Mouse (Mus musculus) forebrain, postnatal 0 days (tissue): Measurements from ENCODE around the gene Gas6. TPM values are rescaled to one million over a fixed set of nuclear protein-coding genes. Genes with fewer than 3 reads are reported as not detected.

Experiments
- ATAC-seq: fragments of 200-750 bp; cut with Nextera tagmentation; 2 replicates; pipeline ENCODE4 v1.8.0; 2017; ENCODE audit warnings: mild to moderate bottlenecking, moderate library complexity
- DNase-seq: peaks from one replicate; pipeline ENCODE4 v3.0.0-alpha.2; 2015
- H3K27ac ChIP-seq: fragments of 300-500 bp; sonication (generic); 2 replicates; pipeline ENCODE4 v1.5.1; 2014; ENCODE audit warnings: low read depth, mild to moderate bottlenecking, antibody characterized with exemption, low read length, moderate library complexity, mixed read lengths
- H3K27me3 ChIP-seq: fragments of 300-500 bp; sonication (generic); 2 replicates; pipeline ENCODE4 v1.6.1; 2014; ENCODE audit warnings: mild to moderate bottlenecking, low read length, mixed read lengths; ENCODE audit not compliant: insufficient read depth
- H3K36me3 ChIP-seq: fragments of 300-500 bp; sonication (generic); 2 replicates; pipeline ENCODE4 v1.6.1; 2014; ENCODE audit warnings: mild to moderate bottlenecking, moderate library complexity; ENCODE audit not compliant: insufficient read depth
- H3K4me1 ChIP-seq: fragments of 300-500 bp; sonication (generic); 2 replicates; pipeline ENCODE4 v1.6.1; 2014; ENCODE audit warnings: antibody characterized with exemption; ENCODE audit not compliant: insufficient read depth
- H3K4me2 ChIP-seq: fragments of 300-500 bp; sonication (generic); 2 replicates; pipeline ENCODE4 v1.6.1; 2014; ENCODE audit warnings: low read depth, mild to moderate bottlenecking, moderate library complexity
- H3K4me3 ChIP-seq: fragments of 300-500 bp; sonication (generic); 2 replicates; pipeline ENCODE4 v1.5.1; 2014; ENCODE audit warnings: low read depth, low read length, mixed read lengths
- H3K9ac ChIP-seq: fragments of 300-500 bp; sonication (generic); 2 replicates; pipeline ENCODE4 v1.6.1; 2014; ENCODE audit warnings: mild to moderate bottlenecking
- H3K9me3 ChIP-seq: fragments of 300-500 bp; sonication (generic); 2 replicates; pipeline ENCODE4 v1.6.1; 2016; ENCODE audit warnings: low read length
- CTCF ChIP-seq: sonication (generic); IDR thresholded peaks from 2 replicates; pipeline ENCODE4 v1.5.1; 2016; ENCODE audit warnings: antibody characterized with exemption, control low read depth, low read depth
- WGBS: fragments of 180-500 bp; shearing (Covaris S2); extraction: QIAGEN DNeasy Blood & Tissue Kit; methylation state at CpG from one replicate; pipeline ENCODE4 v1.1.7; 2014; 5-methylcytosine and 5-hydroxymethylcytosine counted together
- polyA plus RNA-seq: library from polyadenylated mRNA; unstranded; fragments of >200 nt; fragmentation: Nextera tagmentation; extraction: Ambion mirVana; gene quantifications from 2 replicates; pipeline ENCODE4 v1.2.1, GENCODE M21; 2015
- total RNA-seq: library from RNA; depleted of rRNA; stranded (reverse); fragments of >200 nt; gene quantifications from 2 replicates; pipeline ENCODE4 v1.2.3, GENCODE M21; 2014

The Gas6 gene
- total and polyA plus RNA-seq, 2 experiments from 2014 or later, result 57.0 to 65.7 TPM

- WGBS, result 90% methylated on average over 14 of the region's 14 CpGs
- no peak overlapping the region for H3K27ac ChIP-seq
- no peak for TF ChIP-seq CTCF
- peaks cover 8% of the 10 kb centered on the region; the same call in 1 of the 2 replicates for H3K4me1 ChIP-seq
- H3K4me3 ChIP-seq, result no peak overlapping the region
- H3K9ac ChIP-seq, result no peak overlapping the region
- H3K9me3 ChIP-seq, result no peaks in the 10 kb centered on the region
- no peak for DNase-seq
- no peak for ATAC-seq
- no peak overlapping the region for H3K4me2 ChIP-seq
- peaks cover 7% of the 10 kb centered on the region for H3K27me3 ChIP-seq
- no peaks in the 10 kb centered on the region for H3K36me3 ChIP-seq
These were observed 2.7 kb downstream of the Gas6 start for GRCm38 (mm10) chr8:13491491-13492010.

- Histone ChIP-seq H3K4me1 (peaks cover 8% of the 10 kb centered on the region; the same call in 1 of the 2 replicates), H3K9me3 (no peaks in the 10 kb centered on the region), H3K36me3 (no peaks in the 10 kb centered on the region), H3K27ac (no peak overlapping the region), H3K4me3 (no peak overlapping the region), H3K9ac (no peak overlapping the region), H3K27me3 (peaks cover 7% of the 10 kb centered on the region), H3K4me2 (no peak overlapping the region)
- DNase-seq (peak; percentile 28), ATAC-seq (no peak)
- 27% methylated on average over 13 of the region's 13 CpGs for WGBS
- TF ChIP-seq CTCF, result no peak
These were observed 4.0 kb downstream of the Gas6 start for GRCm38 (mm10) chr8:13489986-13490910.

DNA sequence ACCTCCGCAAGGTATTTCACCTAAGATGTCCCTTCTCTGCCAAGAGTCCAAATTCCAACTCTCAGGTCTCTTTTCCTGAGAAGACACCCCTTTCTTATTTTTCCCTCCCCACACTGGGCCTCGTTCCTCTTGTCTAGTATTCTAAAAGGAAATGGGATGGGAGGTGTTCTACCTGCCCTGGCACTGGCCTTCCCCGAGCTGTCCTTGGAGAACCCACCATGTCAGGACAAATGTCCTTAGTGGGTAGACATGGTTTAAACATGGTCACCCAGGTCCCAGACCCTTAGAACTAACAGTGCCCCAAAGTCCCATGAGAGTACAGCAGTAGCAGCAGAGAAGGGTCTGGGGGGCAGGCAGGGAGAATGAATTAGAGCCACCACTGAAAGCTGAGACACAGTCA, 4.9 kb downstream of the Gas6 start:
- Histone ChIP-seq H3K36me3 (no peaks in the 10 kb centered on the region), H3K27me3 (peaks cover 7% of the 10 kb centered on the region; the same call in 1 of the 2 replicates), H3K27ac (no peak overlapping the region), H3K4me2 (no peak overlapping the region), H3K9ac (no peak overlapping the region), H3K4me1 (peaks cover 8% of the 10 kb centered on the region; the same call in 1 of the 2 replicates), H3K9me3 (no peaks in the 10 kb centered on the region), H3K4me3 (no peak overlapping the region)
- DNase-seq (no peak), ATAC-seq (no peak)
- TF ChIP-seq CTCF, result no peak
- 82% methylated on average over 3 of the region's 3 CpGs for WGBS

- H3K4me1 ChIP-seq, result no peaks in the 10 kb centered on the region
- no peak overlapping the region for H3K9ac ChIP-seq
- peaks cover 11% of the 10 kb centered on the region; the same call in 1 of the 2 replicates for H3K36me3 ChIP-seq
- H3K4me3 ChIP-seq, result no peak overlapping the region
- no peak for TF ChIP-seq CTCF
- H3K27me3 ChIP-seq, result no peaks in the 10 kb centered on the region
- no peaks in the 10 kb centered on the region for H3K9me3 ChIP-seq
- no peak overlapping the region for H3K27ac ChIP-seq
- 87% methylated on average over 5 of the region's 5 CpGs for WGBS
- DNase-seq, result no peak
- ATAC-seq, result no peak
- no peak overlapping the region for H3K4me2 ChIP-seq
These were observed 11.1 kb downstream of the Gas6 start for GRCm38 (mm10) chr8:13483191-13483590.

- ATAC-seq, result no peak
- Histone ChIP-seq H3K4me1 (no peaks in the 10 kb centered on the region), H3K27me3 (no peaks in the 10 kb centered on the region), H3K9ac (no peak overlapping the region), H3K4me2 (no peak overlapping the region), H3K4me3 (no peak overlapping the region), H3K27ac (no peak overlapping the region), H3K9me3 (no peaks in the 10 kb centered on the region), H3K36me3 (peaks cover 18% of the 10 kb centered on the region)
- no peak for TF ChIP-seq CTCF
- WGBS, result 92% methylated on average over 2 of the region's 2 CpGs
- no peak for DNase-seq
These were observed 12.0 kb downstream of the Gas6 start for GRCm38 (mm10) chr8:13482101-13482801.

DNA sequence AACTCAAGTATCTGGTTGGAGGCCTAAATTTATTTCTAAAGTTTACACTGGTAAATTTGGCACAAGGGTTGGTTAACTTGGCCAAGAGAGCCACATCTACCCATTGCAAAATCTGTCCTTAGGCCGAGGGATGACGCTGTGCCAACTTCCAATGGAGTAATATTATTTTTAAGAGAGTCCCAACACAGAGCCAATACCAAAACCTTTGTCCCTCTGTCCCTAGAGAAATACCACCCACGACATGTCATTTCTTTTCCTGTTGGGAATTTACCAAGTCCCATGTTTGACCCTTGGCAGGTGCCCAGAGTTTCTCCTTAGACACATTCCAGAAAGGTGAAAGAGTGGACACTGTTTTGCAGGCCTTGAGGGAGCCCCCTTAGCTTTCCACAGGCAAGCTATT, 12.7 kb downstream of the Gas6 start:
- no peak for TF ChIP-seq CTCF
- H3K27me3 ChIP-seq, result no peaks in the 10 kb centered on the region
- no peak overlapping the region for H3K9ac ChIP-seq
- H3K4me1 ChIP-seq, result no peaks in the 10 kb centered on the region
- H3K4me3 ChIP-seq, result no peak overlapping the region
- H3K27ac ChIP-seq, result no peak overlapping the region
- WGBS, result 85% methylated on average over 3 of the region's 3 CpGs
- no peak for ATAC-seq
- DNase-seq, result no peak
- H3K36me3 ChIP-seq, result peaks cover 18% of the 10 kb centered on the region
- H3K4me2 ChIP-seq, result no peak overlapping the region
- H3K9me3 ChIP-seq, result no peaks in the 10 kb centered on the region

GRCm38 (mm10) chr8:13481089-13481554, 13.2 kb downstream of the Gas6 start:
- no peak overlapping the region for H3K27ac ChIP-seq
- H3K36me3 ChIP-seq, result peaks cover 18% of the 10 kb centered on the region
- ATAC-seq (no peak), DNase-seq (no peak)
- H3K9me3 ChIP-seq, result no peaks in the 10 kb centered on the region
- H3K27me3 ChIP-seq, result no peaks in the 10 kb centered on the region
- no peak overlapping the region for H3K9ac ChIP-seq
- no peak for TF ChIP-seq CTCF
- no peak overlapping the region for H3K4me3 ChIP-seq
- H3K4me2 ChIP-seq, result no peak overlapping the region
- 79% methylated on average over 7 of the region's 7 CpGs for WGBS
- no peaks in the 10 kb centered on the region for H3K4me1 ChIP-seq
